Comparison of ENCODE assay signal across 19 mouse cellular contexts in the genomic region with DNA sequence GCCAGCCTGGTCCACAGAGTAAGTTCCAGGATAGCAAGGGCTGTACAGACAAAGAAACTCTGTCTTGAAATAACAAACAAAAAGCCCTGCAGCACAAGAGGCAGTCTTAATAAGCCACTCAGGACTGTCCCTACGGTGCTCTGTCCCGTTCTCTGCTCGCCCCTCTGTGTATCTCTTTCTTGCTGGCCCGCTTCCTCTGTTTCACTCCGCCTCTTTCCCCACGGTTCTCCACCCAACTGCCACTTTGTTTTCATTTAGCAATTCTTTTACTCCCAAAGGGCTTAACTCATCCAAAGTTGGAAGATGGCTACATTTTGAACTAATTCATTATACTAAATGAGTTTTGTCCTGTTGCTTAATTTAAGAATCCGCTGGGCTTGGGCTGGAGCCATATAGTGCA. TPM values are rescaled to one million over a fixed set of nuclear protein-coding genes. Genes with fewer than 3 reads are reported as not detected.
DNase-seq lines count a peak whose midpoint lies in the region.
"Had no signal": no experiment of that assay in that cellular context is flagged by ENCODE, and none has a peak within 500 bp of the region (broad histone marks: within the 10 kb centered on the region; RNA-seq: fewer than 3 reads in every experiment).

No protein-coding gene starts in this region.

- H3K27me3 ChIP-seq in heart, embryonic 10.5 days (ENCODE audit: insufficient read depth, poor library complexity, severe bottlenecking): no peaks in the 10 kb centered on the region
- H3K27me3 ChIP-seq: embryonic facial prominence, embryonic 12.5 days; forebrain, embryonic 13.5 days; forebrain, embryonic 15.5 days had no signal

- no peaks in the 10 kb centered on the region for H3K9me3 ChIP-seq in heart, embryonic 10.5 days
- H3K9me3 ChIP-seq: embryonic facial prominence, embryonic 10.5 days; embryonic facial prominence, embryonic 12.5 days; forebrain, embryonic 13.5 days; forebrain, embryonic 15.5 days had no signal

- WGBS in heart, embryonic 10.5 days: 80% methylated on average over 7 of the region's 7 CpGs

- H3K36me3 ChIP-seq in heart, embryonic 10.5 days: peaks cover 95% of the 10 kb centered on the region

- H3K4me1 ChIP-seq in heart, embryonic 10.5 days: peaks cover 5% of the 10 kb centered on the region; the same call in 1 of the 2 replicates
- H3K4me1 ChIP-seq: embryonic facial prominence, embryonic 10.5 days; embryonic facial prominence, embryonic 12.5 days had no signal

- intact Hi-C loops in heart, postnatal 36 days (cut with DNase I): no loop called here

- no peak overlapping the region for H3K4me3 ChIP-seq in heart, embryonic 10.5 days
- H3K4me3 ChIP-seq: embryonic facial prominence, embryonic 10.5 days; embryonic facial prominence, embryonic 12.5 days; forebrain, embryonic 13.5 days; forebrain, embryonic 15.5 days had no signal

- no peak overlapping the region for H3K27ac ChIP-seq in heart, embryonic 10.5 days
- H3K27ac ChIP-seq: embryonic facial prominence, embryonic 10.5 days; embryonic facial prominence, embryonic 12.5 days; forebrain, embryonic 13.5 days; forebrain, embryonic 15.5 days had no signal

- peak; percentile 92 for DNase-seq in heart, adult 11 months
- no peak for DNase-seq in heart, postnatal 36 days
- peak; percentile 17 for DNase-seq in heart, adult 8-10 months (ENCODE audit: low spot score)
- DNase-seq in heart, embryonic 10.5 days (ENCODE audit: low spot score): no peak
- DNase-seq in testis, postnatal 14 days (ENCODE audit: low spot score): peak; percentile 43
- DNase-seq in testis, postnatal 10 days (ENCODE audit: low spot score): no peak
- DNase-seq in ovary, postnatal 10 days (ENCODE audit: low spot score): no peak
- DNase-seq: adrenal gland, adult 8-10 months; adrenal gland, postnatal 14 days; adrenal gland, postnatal 36 days; cerebellum, adult 11-12 months; cerebellum, adult 2 months; cerebellum, adult 9-10 months; cerebellum, postnatal 10 days; cerebellum, postnatal 25 days had no signal

RNA-seq across cellular contexts. Expression of a gene that starts 50.9 kb away (rescaled TPM):
- total RNA-seq in heart, postnatal 36 days (2021): 100 to 1,000 TPM; 166 to 210 TPM
- total RNA-seq in heart, adult 8-10 months (2022): 100 to 1,000 TPM; 163 to 187 (median 182) TPM
- 27.2 and 27.8 TPM in 2 replicates for polyA plus RNA-seq in heart, embryonic 10.5 days (2016; fragmentation: Nextera tagmentation; extraction: Ambion mirVana)

Comparison
In these comparisons a context has a peak if more than half of its experiments do, and no peak if none do; other contexts are left out.
1. DNase-seq: peak in heart, adult 11 months (single experiment), heart, adult 8-10 months (single experiment) and testis, postnatal 14 days (single experiment); none in heart, postnatal 36 days (0 of 2), heart, embryonic 10.5 days (single experiment), testis, postnatal 10 days (single experiment) and ovary, postnatal 10 days (single experiment).